Mouse (Mus musculus) testis, adult 2 months (tissue): ENCODE data around the gene Comp.

Experiments
- CTCF ChIP-seq: fragments of 200-500 bp; IDR thresholded peaks from 2 replicates; pipeline ENCODE4 v1.5.1; 2012; ENCODE audit warnings: low read depth, mild to moderate bottlenecking, inconsistent platforms, low read length, moderate library complexity; ENCODE audit not compliant: control insufficient read depth, insufficient read depth, insufficient replicate concordance
- POLR2A ChIP-seq: fragments of 200-500 bp; IDR thresholded peaks from 2 replicates; pipeline ENCODE4 v1.6.1; 2012; ENCODE audit warnings: low read depth, mild to moderate bottlenecking, inconsistent platforms, low read length, moderate library complexity; ENCODE audit not compliant: control insufficient read depth

- TF ChIP-seq CTCF, result no peak
- TF ChIP-seq POLR2A, result no peak
Measured at GRCm38 (mm10) chr8:70361484-70362032, 11.8 kb upstream of the Comp start.
